Mouse (Mus musculus): ENCODE results near the gene Tgm2.

The Tgm2 gene

GRCm38 (mm10) chr2:158116653-158117052, 29.6 kb downstream of the Tgm2 start:
- DNase-seq (ENCODE audit: extremely low read depth, low read depth, low spot score): no peak

- peak; percentile 63 for DNase-seq (ENCODE audit: extremely low read depth, low read depth, low spot score)
Measured at GRCm38 (mm10) chr2:158115838-158116453, 30.3 kb downstream of the Tgm2 start.

GRCm38 (mm10) chr2:158114931-158115330, 31.3 kb downstream of the Tgm2 start:
- DNase-seq (ENCODE audit: extremely low read depth, low read depth, low spot score): no peak

- peak; percentile 86 for DNase-seq (ENCODE audit: extremely low read depth, low read depth, low spot score)
Measured at GRCm38 (mm10) chr2:158113591-158114257, 32.5 kb downstream of the Tgm2 start.

- no peak for DNase-seq (ENCODE audit: extremely low read depth, low read depth, low spot score)
Measured at GRCm38 (mm10) chr2:158109516-158109915, 36.7 kb downstream of the Tgm2 start.

GRCm38 (mm10) chr2:158106947-158107587, 39.2 kb downstream of the Tgm2 start:
- DNase-seq (ENCODE audit: extremely low read depth, low read depth, low spot score): no peak

GRCm38 (mm10) chr2:158105605-158106004, 40.6 kb downstream of the Tgm2 start:
- DNase-seq (ENCODE audit: extremely low read depth, low read depth, low spot score): no peak

GRCm38 (mm10) chr2:158104966-158105365, 41.3 kb downstream of the Tgm2 start:
- no peak for DNase-seq (ENCODE audit: extremely low read depth, low read depth, low spot score)

GRCm38 (mm10) chr2:158101768-158102167, 44.5 kb downstream of the Tgm2 start:
- no peak for DNase-seq (ENCODE audit: extremely low read depth, low read depth, low spot score)

GRCm38 (mm10) chr2:158099537-158099936, 46.7 kb downstream of the Tgm2 start:
- DNase-seq (ENCODE audit: extremely low read depth, low read depth, low spot score): no peak

- DNase-seq (ENCODE audit: extremely low read depth, low read depth, low spot score): no peak
Measured at GRCm38 (mm10) chr2:158098730-158099129, 47.5 kb downstream of the Tgm2 start.

- DNase-seq (ENCODE audit: extremely low read depth, low read depth, low spot score): no peak
Measured at GRCm38 (mm10) chr2:158097071-158097470, 49.2 kb downstream of the Tgm2 start.

- DNase-seq (ENCODE audit: extremely low read depth, low read depth, low spot score): no peak
Measured at GRCm38 (mm10) chr2:158094846-158095245, 51.4 kb downstream of the Tgm2 start.

- DNase-seq (ENCODE audit: extremely low read depth, low read depth, low spot score): no peak
Measured at GRCm38 (mm10) chr2:158094300-158094699, 51.9 kb downstream of the Tgm2 start.

GRCm38 (mm10) chr2:158093345-158093744, 52.9 kb downstream of the Tgm2 start:
- peak; percentile 94 for DNase-seq (ENCODE audit: extremely low read depth, low read depth, low spot score)

GRCm38 (mm10) chr2:158090096-158090495, 56.1 kb downstream of the Tgm2 start:
- no peak for DNase-seq (ENCODE audit: extremely low read depth, low read depth, low spot score)

GRCm38 (mm10) chr2:158084486-158084885, 61.8 kb downstream of the Tgm2 start:
- DNase-seq (ENCODE audit: extremely low read depth, low read depth, low spot score): no peak

- no peak for DNase-seq (ENCODE audit: extremely low read depth, low read depth, low spot score)
Measured at GRCm38 (mm10) chr2:158080622-158081241, 65.5 kb downstream of the Tgm2 start.

- no peak for DNase-seq (ENCODE audit: extremely low read depth, low read depth, low spot score)
Measured at GRCm38 (mm10) chr2:158079843-158080395, 66.3 kb downstream of the Tgm2 start.

- no peak for DNase-seq (ENCODE audit: extremely low read depth, low read depth, low spot score)
Measured at GRCm38 (mm10) chr2:158078971-158079370, 67.3 kb downstream of the Tgm2 start.

- no peak for DNase-seq (ENCODE audit: extremely low read depth, low read depth, low spot score)
Measured at GRCm38 (mm10) chr2:158077981-158078380, 68.3 kb downstream of the Tgm2 start.
